Mouse (Mus musculus) olfactory bulb, adult 2 months (tissue): ENCODE measurements around the gene P3h3. TPM values are rescaled to one million over a fixed set of nuclear protein-coding genes. Genes with fewer than 3 reads are reported as not detected.

Source experiments
- H3K27ac ChIP-seq: fragments of 200-500 bp; 2 replicates; pipeline ENCODE4 v1.5.1; 2012; ENCODE audit warnings: low read depth, low read length; ENCODE audit not compliant: insufficient read depth
- H3K4me1 ChIP-seq: fragments of 200-500 bp; 2 replicates; pipeline ENCODE4 v1.6.1; 2012; ENCODE audit warnings: low read length; ENCODE audit not compliant: control insufficient read depth, insufficient read depth
- H3K4me3 ChIP-seq: fragments of 200-500 bp; 2 replicates; pipeline ENCODE4 v1.5.1; 2012; ENCODE audit warnings: mild to moderate bottlenecking, low read depth, low read length, moderate library complexity; ENCODE audit not compliant: insufficient read depth
- CTCF ChIP-seq: fragments of 200-500 bp; IDR thresholded peaks from 2 replicates; pipeline ENCODE4 v1.5.1; 2012; ENCODE audit warnings: low read depth, mild to moderate bottlenecking, low read length, moderate library complexity; ENCODE audit not compliant: insufficient read depth
- POLR2A ChIP-seq: fragments of 200-500 bp; IDR thresholded peaks from 2 replicates; pipeline ENCODE4 v1.6.1; 2012; ENCODE audit warnings: mild to moderate bottlenecking, low read depth, low read length, moderate library complexity; ENCODE audit not compliant: insufficient read depth
- WGBS: fragments of 180-500 bp; shearing (Covaris S2); methylation state at CpG from one replicate; pipeline ENCODE4 v1.1.7; 2018; 5-methylcytosine and 5-hydroxymethylcytosine counted together
- polyA plus RNA-seq: library from polyadenylated mRNA; stranded (reverse); fragments of >200 nt; gene quantifications from 2 replicates; pipeline ENCODE4 v1.2.4, GENCODE M21; 2012; ENCODE audit warnings: low replicate concordance; ENCODE audit not compliant: missing spikeins, insufficient read depth, insufficient read length

The P3h3 gene
- polyA plus RNA-seq, 1 experiment = not detected

DNA sequence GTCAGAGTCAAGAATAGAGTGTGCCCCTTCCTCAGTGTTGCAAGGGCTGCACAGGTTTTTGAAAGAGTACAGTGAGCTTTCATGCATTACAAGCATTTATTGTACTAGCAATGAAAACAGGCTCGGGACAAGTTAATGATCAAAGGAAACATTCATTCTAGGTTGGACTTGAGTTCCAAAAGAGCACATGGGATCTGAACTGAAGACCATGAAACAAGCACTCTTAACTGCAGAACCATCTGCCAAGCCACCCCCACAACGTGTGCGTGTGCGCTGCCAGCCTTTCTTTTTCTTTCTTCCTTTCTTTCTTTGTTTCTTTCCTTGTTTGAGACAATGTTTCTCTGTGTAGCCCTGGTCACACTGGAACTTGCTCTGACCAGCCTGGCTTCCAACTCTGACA lies 61.8 kb downstream of the P3h3 start:
- 41% methylated on average over 4 of the region's 4 CpGs for WGBS
- TF ChIP-seq POLR2A = no peak

DNA sequence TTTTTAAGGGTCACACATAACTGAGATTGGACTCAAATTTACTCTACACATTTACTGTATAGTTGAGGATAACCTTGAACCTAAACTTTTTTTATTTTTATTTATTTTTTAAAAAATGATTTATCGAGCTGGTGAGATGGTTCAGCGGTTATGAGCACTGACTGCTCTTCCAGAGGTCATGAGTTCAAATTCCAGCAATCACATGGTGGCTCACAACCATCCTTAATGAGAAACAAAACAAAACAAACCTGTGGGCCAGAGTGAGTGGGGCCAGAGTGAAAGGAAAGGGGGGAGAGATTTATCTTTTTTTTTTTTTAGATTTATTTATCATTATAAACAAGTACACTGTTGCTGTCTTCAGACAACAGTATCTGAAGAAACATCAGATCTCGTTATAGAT lies 65.6 kb downstream of the P3h3 start:
- TF ChIP-seq CTCF = no peak
- no peak for TF ChIP-seq POLR2A
- no peak overlapping the region for H3K27ac ChIP-seq
- 91% methylated on average over 3 of the region's 3 CpGs for WGBS
- no peak overlapping the region for H3K4me3 ChIP-seq
- H3K4me1 ChIP-seq = no peaks in the 10 kb centered on the region

More for the DNA sequence above, 61.8 kb downstream of the P3h3 start:
- H3K4me3 ChIP-seq = no peak overlapping the region
- H3K4me1 ChIP-seq = no peaks in the 10 kb centered on the region
- no peak overlapping the region for H3K27ac ChIP-seq

Other genes starting within 250 kb of the P3h3 start
- not detected in 2 replicates for gene C1s2, start 221.7 kb downstream of the P3h3 start, polyA plus RNA-seq
- not detected in 2 replicates for gene Lpcat3, start 194.7 kb downstream of the P3h3 start, polyA plus RNA-seq
- not detected in 2 replicates for gene Emg1, start 145.6 kb downstream of the P3h3 start, polyA plus RNA-seq
- gene Phb2, start 145.4 kb downstream of the P3h3 start, polyA plus RNA-seq = not detected in 2 replicates
- not detected in 2 replicates for gene Ptpn6, start 119.0 kb downstream of the P3h3 start, polyA plus RNA-seq
- 1,072 TPM in 1 of 2 replicates, not detected in the other for gene Grcc10, start 116.4 kb downstream of the P3h3 start, polyA plus RNA-seq
- gene Gm45234, start 101.7 kb downstream of the P3h3 start, polyA plus RNA-seq = not detected in 2 replicates
- gene Atn1, start 101.2 kb downstream of the P3h3 start, polyA plus RNA-seq = not detected in 2 replicates
- 916 and 939 TPM in 2 replicates for gene Eno2, start 88.1 kb downstream of the P3h3 start, polyA plus RNA-seq
- not detected in 2 replicates for gene Lrrc23, start 78.0 kb downstream of the P3h3 start, polyA plus RNA-seq
- gene Spsb2, start 49.1 kb downstream of the P3h3 start, polyA plus RNA-seq = not detected in 2 replicates
- 644 TPM in 1 of 2 replicates, not detected in the other for gene Tpi1, start 43.5 kb downstream of the P3h3 start, polyA plus RNA-seq
- 225 TPM in 1 of 2 replicates, not detected in the other for gene Usp5, start 28.3 kb downstream of the P3h3 start, polyA plus RNA-seq
- gene Cdca3, start 28.2 kb downstream of the P3h3 start, polyA plus RNA-seq = not detected in 2 replicates
- gene Gnb3, start 17.5 kb downstream of the P3h3 start, polyA plus RNA-seq = not detected in 2 replicates
- not detected in 2 replicates for gene Gpr162, start 6.2 kb upstream of the P3h3 start, polyA plus RNA-seq
- 395 and 682 TPM in 2 replicates for gene Cd4, start 30.5 kb upstream of the P3h3 start, polyA plus RNA-seq
- not detected in 2 replicates for gene Lag3, start 54.0 kb upstream of the P3h3 start, polyA plus RNA-seq
- gene Ptms, start 62.4 kb upstream of the P3h3 start, polyA plus RNA-seq = not detected in 2 replicates
- not detected in 2 replicates for gene Mlf2, start 73.6 kb upstream of the P3h3 start, polyA plus RNA-seq
- 255 TPM in 1 of 2 replicates, not detected in the other for gene Cops7a, start 107.8 kb upstream of the P3h3 start, polyA plus RNA-seq
- not detected in 2 replicates for gene Pianp, start 138.9 kb upstream of the P3h3 start, polyA plus RNA-seq
- 212 TPM in 1 of 2 replicates, not detected in the other for gene Zfp384, start 151.4 kb upstream of the P3h3 start, polyA plus RNA-seq
- not detected in 2 replicates for gene Ing4, start 182.0 kb upstream of the P3h3 start, polyA plus RNA-seq
- gene Acrbp, start 191.9 kb upstream of the P3h3 start, polyA plus RNA-seq = not detected in 2 replicates
- not detected in 2 replicates for gene Lpar5, start 210.2 kb upstream of the P3h3 start, polyA plus RNA-seq
- gene Chd4, start 238.2 kb upstream of the P3h3 start, polyA plus RNA-seq = 91.6 and 138 TPM in 2 replicates